Mouse (Mus musculus): ENCODE data around the gene Kazald1. TPM values are rescaled to one million over a fixed set of nuclear protein-coding genes. Genes with fewer than 3 reads are reported as not detected.

The Kazald1 gene
- polyA plus RNA-seq, 1 experiment from 2014 or later, result 29.4 TPM

DNA sequence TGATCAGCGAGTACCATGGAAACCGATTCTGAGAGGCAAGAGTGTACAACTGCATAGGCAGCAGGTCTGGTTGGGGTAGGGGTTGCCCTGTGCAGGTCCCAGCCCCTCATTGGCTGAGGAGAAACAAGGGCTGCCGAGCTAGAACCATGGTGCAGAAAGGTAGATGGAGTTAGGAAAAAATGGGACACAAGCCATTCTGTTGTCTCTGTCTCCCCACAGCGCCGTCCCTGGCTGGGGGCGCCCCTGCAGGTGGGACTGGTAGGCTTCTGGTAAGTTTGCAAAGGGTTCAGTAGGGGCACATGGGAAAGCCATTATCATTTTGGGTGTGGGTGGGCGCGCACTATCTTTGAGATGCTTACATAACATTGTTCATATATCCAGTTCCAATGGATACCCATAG lies 21.6 kb upstream of the Kazald1 start:
- H3K4me1 ChIP-seq, result peaks cover 43% of the 10 kb centered on the region
- 88% methylated on average over 8 of the region's 8 CpGs for WGBS
- no peak overlapping the region for H3K9ac ChIP-seq
- peaks cover 45% of the 10 kb centered on the region for H3K36me3 ChIP-seq
- no peaks in the 10 kb centered on the region for H3K9me3 ChIP-seq
- no peak overlapping the region for H3K27ac ChIP-seq
- no peak overlapping the region for H3K4me2 ChIP-seq
- H3K4me3 ChIP-seq, result no peak overlapping the region
- no peaks in the 10 kb centered on the region for H3K27me3 ChIP-seq
- ATAC-seq (ENCODE audit: insufficient number of reproducible peaks, insufficient read depth, low FRiP score, low TSS enrichment, low read depth), result no peak

- 73% methylated on average over 6 of the region's 6 CpGs for WGBS
- peak overlapping the region; percentile 75 for H3K27ac ChIP-seq
These were observed 19.9 kb upstream of the Kazald1 start for GRCm38 (mm10) chr19:45054892-45055690.

DNA sequence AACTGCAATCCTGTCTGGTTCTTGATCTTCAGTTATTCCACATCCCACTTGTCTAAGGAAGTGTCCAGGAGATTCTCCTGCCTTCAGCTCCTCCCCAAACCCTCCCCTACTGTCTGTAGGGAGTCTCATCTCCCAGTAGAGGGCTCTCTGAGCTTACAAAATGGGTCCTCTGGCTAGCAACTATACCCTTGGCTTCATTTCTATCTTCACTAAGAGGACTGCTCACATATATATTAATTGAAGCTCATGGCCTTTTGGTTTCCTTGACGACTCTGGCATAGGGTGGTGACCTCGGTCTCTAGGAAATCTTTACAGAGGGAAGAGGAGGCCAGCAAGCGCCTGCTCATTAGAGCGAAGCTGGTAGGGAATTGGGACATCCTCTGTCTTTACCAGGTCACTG lies 18.7 kb upstream of the Kazald1 start:
- Histone ChIP-seq H3K36me3 (peaks cover 30% of the 10 kb centered on the region), H3K9ac (peak overlapping the region; percentile 92; the same call in 1 of the 2 replicates), H3K4me2 (peak overlapping the region; percentile 77; the same call in 1 of the 2 replicates), H3K9me3 (no peaks in the 10 kb centered on the region), H3K27me3 (no peaks in the 10 kb centered on the region), H3K4me1 (peaks cover 35% of the 10 kb centered on the region), H3K27ac (peak overlapping the region; percentile 98), H3K4me3 (no peak overlapping the region)
- WGBS, result 47% methylated on average over 4 of the region's 4 CpGs
- ATAC-seq (ENCODE audit: insufficient number of reproducible peaks, insufficient read depth, low FRiP score, low TSS enrichment, low read depth), result no peak

More at GRCm38 (mm10) chr19:45054892-45055690, 19.9 kb upstream of the Kazald1 start:
- no peaks in the 10 kb centered on the region for H3K9me3 ChIP-seq
- ATAC-seq (ENCODE audit: insufficient number of reproducible peaks, insufficient read depth, low FRiP score, low TSS enrichment, low read depth), result no peak
- peaks cover 40% of the 10 kb centered on the region for H3K36me3 ChIP-seq
- no peak overlapping the region for H3K4me3 ChIP-seq
- H3K27me3 ChIP-seq, result no peaks in the 10 kb centered on the region
- peaks cover 35% of the 10 kb centered on the region for H3K4me1 ChIP-seq
- no peak overlapping the region for H3K4me2 ChIP-seq
- peak overlapping the region; percentile 47; the same call in 1 of the 2 replicates for H3K9ac ChIP-seq

GRCm38 (mm10) chr19:45056908-45057698 lies 17.9 kb upstream of the Kazald1 start:
- H3K9me3 ChIP-seq, result no peaks in the 10 kb centered on the region
- no peak for ATAC-seq (ENCODE audit: insufficient number of reproducible peaks, insufficient read depth, low FRiP score, low TSS enrichment, low read depth)
- H3K27me3 ChIP-seq, result no peaks in the 10 kb centered on the region
- peaks cover 23% of the 10 kb centered on the region for H3K36me3 ChIP-seq
- H3K4me2 ChIP-seq, result peak overlapping the region; percentile 77
- peaks cover 35% of the 10 kb centered on the region for H3K4me1 ChIP-seq
- H3K4me3 ChIP-seq, result peak overlapping the region; percentile 62
- peak overlapping the region; percentile 98 for H3K27ac ChIP-seq
- WGBS, result 69% methylated on average over 7 of the region's 7 CpGs
- H3K9ac ChIP-seq, result peak overlapping the region; percentile 92

DNA sequence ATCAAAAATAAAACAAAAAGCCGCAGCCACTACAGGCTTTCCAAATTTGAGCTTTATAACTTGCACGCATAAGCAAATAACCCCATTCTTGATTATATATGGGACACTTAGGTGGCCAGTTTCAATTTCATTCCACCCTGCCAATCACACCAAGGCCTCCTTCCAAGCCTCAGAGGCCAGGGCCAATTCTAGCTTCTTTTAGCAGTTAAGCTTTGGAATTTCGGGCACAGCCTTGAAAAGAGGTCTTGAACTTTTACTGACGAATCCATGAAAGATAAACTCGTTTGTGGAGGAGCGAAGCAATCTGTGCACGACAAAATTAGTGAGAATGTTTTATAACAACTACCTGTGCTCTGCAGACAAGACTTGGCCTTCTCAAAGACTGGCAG lies 17.3 kb upstream of the Kazald1 start:
- Histone ChIP-seq H3K4me2 (peak overlapping the region; percentile 77), H3K9me3 (no peaks in the 10 kb centered on the region), H3K27ac (peak overlapping the region; percentile 98), H3K4me1 (peaks cover 35% of the 10 kb centered on the region), H3K27me3 (no peaks in the 10 kb centered on the region), H3K4me3 (peak overlapping the region; percentile 62), H3K36me3 (peaks cover 17% of the 10 kb centered on the region), H3K9ac (peak overlapping the region; percentile 92)
- 39% methylated on average over 7 of the region's 7 CpGs for WGBS
- no peak for ATAC-seq (ENCODE audit: insufficient number of reproducible peaks, insufficient read depth, low FRiP score, low TSS enrichment, low read depth)

GRCm38 (mm10) chr19:45058113-45058839 lies 16.8 kb upstream of the Kazald1 start:
- under 1% methylated on average over 34 of the region's 34 CpGs for WGBS
- H3K27me3 ChIP-seq, result no peaks in the 10 kb centered on the region
- peak; percentile 88 for ATAC-seq (ENCODE audit: insufficient number of reproducible peaks, insufficient read depth, low FRiP score, low TSS enrichment, low read depth)
- H3K4me2 ChIP-seq, result peak overlapping the region; percentile 77
- peaks cover 11% of the 10 kb centered on the region for H3K36me3 ChIP-seq
- H3K4me3 ChIP-seq, result peak overlapping the region; percentile 62
- no peaks in the 10 kb centered on the region for H3K9me3 ChIP-seq
- peak overlapping the region; percentile 98 for H3K27ac ChIP-seq
- H3K4me1 ChIP-seq, result peaks cover 35% of the 10 kb centered on the region
- peak overlapping the region; percentile 92 for H3K9ac ChIP-seq

DNA sequence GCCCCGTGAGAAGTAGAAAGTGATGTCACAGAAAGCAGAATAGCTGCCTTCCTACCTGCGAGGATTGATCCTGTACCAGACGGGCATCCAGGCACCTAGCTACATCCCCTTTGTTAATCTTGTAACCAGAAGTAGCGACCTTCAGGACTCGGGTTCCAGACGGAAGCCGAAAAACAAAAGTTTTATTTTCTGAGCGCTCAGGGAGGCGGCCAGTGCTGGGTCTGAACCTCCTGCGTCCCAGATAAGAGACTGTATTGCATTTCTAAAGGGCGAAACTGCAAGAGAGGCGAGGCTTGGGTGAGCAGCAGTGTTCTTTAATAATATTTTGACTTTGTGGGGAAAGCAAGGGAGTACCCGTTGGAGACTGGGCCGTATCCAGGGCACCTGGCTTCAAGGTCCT lies 16.2 kb upstream of the Kazald1 start:
- Histone ChIP-seq H3K36me3 (peaks cover 6% of the 10 kb centered on the region; the same call in 1 of the 2 replicates), H3K9ac (peak overlapping the region; percentile 92), H3K4me2 (peak overlapping the region; percentile 77), H3K4me1 (peaks cover 35% of the 10 kb centered on the region), H3K27me3 (peaks cover 3% of the 10 kb centered on the region), H3K4me3 (peak overlapping the region; percentile 62), H3K27ac (peak overlapping the region; percentile 98), H3K9me3 (no peaks in the 10 kb centered on the region)
- WGBS, result under 1% methylated on average over 14 of the region's 14 CpGs
- ATAC-seq (ENCODE audit: insufficient number of reproducible peaks, insufficient read depth, low FRiP score, low TSS enrichment, low read depth), result no peak

GRCm38 (mm10) chr19:45063565-45064292 lies 11.3 kb upstream of the Kazald1 start:
- Histone ChIP-seq H3K4me3 (no peak overlapping the region), H3K4me2 (peak overlapping the region; percentile 16), H3K27me3 (peaks cover 52% of the 10 kb centered on the region), H3K9me3 (0 out of 2 replicates have a peak, but pooled peaks cover 3% of the 10 kb centered on the region), H3K27ac (no peak overlapping the region), H3K4me1 (peaks cover 7% of the 10 kb centered on the region; the same call in 1 of the 2 replicates), H3K9ac (0 out of 2 replicates have a peak overlapping the region, but pooled peaks have one; percentile 40), H3K36me3 (no peaks in the 10 kb centered on the region)
- WGBS, result 44% methylated on average over 20 of the region's 20 CpGs
- no peak for ATAC-seq (ENCODE audit: insufficient number of reproducible peaks, insufficient read depth, low FRiP score, low TSS enrichment, low read depth)

GRCm38 (mm10) chr19:45065226-45065625 lies 9.8 kb upstream of the Kazald1 start:
- Histone ChIP-seq H3K27me3 (peaks cover 63% of the 10 kb centered on the region), H3K4me2 (0 out of 2 replicates have a peak overlapping the region, but pooled peaks have one; percentile 3), H3K9me3 (0 out of 2 replicates have a peak, but pooled peaks cover 3% of the 10 kb centered on the region), H3K4me1 (0 out of 2 replicates have a peak, but pooled peaks cover 3% of the 10 kb centered on the region), H3K4me3 (no peak overlapping the region), H3K36me3 (no peaks in the 10 kb centered on the region), H3K9ac (no peak overlapping the region), H3K27ac (no peak overlapping the region)
- ATAC-seq (ENCODE audit: insufficient number of reproducible peaks, insufficient read depth, low FRiP score, low TSS enrichment, low read depth), result no peak
- 5% methylated on average over 21 of the region's 21 CpGs for WGBS

GRCm38 (mm10) chr19:45067170-45067569 lies 7.9 kb upstream of the Kazald1 start:
- no peak overlapping the region for H3K27ac ChIP-seq
- no peak for ATAC-seq (ENCODE audit: insufficient number of reproducible peaks, insufficient read depth, low FRiP score, low TSS enrichment, low read depth)
- H3K4me1 ChIP-seq, result 0 out of 2 replicates have a peak, but pooled peaks cover 3% of the 10 kb centered on the region
- 0 out of 2 replicates have a peak, but pooled peaks cover 3% of the 10 kb centered on the region for H3K9me3 ChIP-seq
- no peak overlapping the region for H3K4me3 ChIP-seq
- no peaks in the 10 kb centered on the region for H3K36me3 ChIP-seq
- WGBS, result 12% methylated on average over 17 of the region's 17 CpGs
- H3K4me2 ChIP-seq, result no peak overlapping the region
- peaks cover 67% of the 10 kb centered on the region for H3K27me3 ChIP-seq
- H3K9ac ChIP-seq, result no peak overlapping the region
